Mouse (Mus musculus): ENCODE data around the gene Cdh26.
A peak's percentile ranks its signal among the peaks of the same experiment; 100 is the strongest.

DNA sequence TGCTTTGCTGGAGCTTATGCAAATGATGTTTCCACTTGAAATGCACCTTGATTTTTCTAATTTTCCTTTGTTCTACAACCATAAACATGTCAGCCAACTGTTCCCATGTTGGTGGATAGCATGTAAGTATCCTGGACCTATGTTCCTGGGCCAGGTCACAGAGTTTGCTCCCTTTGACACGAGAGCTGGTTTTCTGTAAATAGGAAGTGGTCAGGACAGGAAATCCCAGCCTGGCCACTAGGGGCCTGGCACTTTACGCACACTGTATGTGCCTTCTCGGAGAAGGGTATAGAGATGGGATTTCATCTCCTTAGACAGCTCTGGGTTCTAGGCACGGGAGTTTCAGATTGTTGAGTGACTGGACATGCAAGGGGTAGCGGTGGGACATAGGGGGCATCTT, 86.1 kb downstream of the Cdh26 start:
- peak; percentile 58 for TF ChIP-seq CTCF (IDR thresholded peaks at IDR 0.05; ENCODE audit: low read depth)
- no peak for TF ChIP-seq EP300 (IDR thresholded peaks at IDR 0.05; ENCODE audit: low read depth)

Data from liver, postnatal 0 days (tissue).